ENCODE assay signal across 15 mouse cellular contexts in the genomic region with DNA sequence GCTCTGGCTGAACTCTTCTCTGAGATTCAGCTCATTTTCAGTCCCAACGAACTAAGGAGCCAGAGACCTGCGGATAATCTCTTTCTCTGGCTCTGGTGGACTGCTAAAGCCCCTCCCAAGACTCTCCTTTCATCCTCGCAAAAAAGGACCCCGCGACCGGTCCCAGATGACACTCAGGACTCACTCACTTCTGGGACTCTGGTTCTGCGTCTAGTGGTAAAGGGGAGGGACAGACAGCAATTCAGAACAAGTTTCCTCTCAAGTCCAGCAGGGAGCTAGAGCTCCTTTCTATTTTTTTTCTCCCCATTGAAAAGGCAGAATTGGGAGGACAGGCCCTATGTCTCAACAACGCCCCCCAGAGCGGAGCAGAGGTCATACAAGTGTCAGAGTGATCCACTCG. TPM values are rescaled to one million over a fixed set of nuclear protein-coding genes. Genes with fewer than 3 reads are reported as not detected.
DNase-seq lines count a peak whose midpoint lies in the region; ATAC-seq and TF ChIP-seq lines count a peak whose summit lies in the region.
"Had no signal": no experiment of that assay in that cellular context is flagged by ENCODE, and none has a peak within 500 bp of the region (broad histone marks: within the 10 kb centered on the region; RNA-seq: fewer than 3 reads in every experiment).

No protein-coding gene starts in this region.

- peak; percentile 24 for DNase-seq in kidney, adult 18-20 months
- no peak for DNase-seq in kidney, adult 2 months
- DNase-seq in limb, embryonic 11.5 days (ENCODE audit: low spot score), result peak; percentile 52
- DNase-seq in gastrocnemius, adult 18-20 months (ENCODE audit: low spot score), result no peak
- DNase-seq in adrenal gland, postnatal 4 days (ENCODE audit: low spot score in 2 of 2), result no peak
- DNase-seq: adrenal gland, postnatal 36 days; layer of hippocampus, postnatal 36 days; lung, postnatal 36 days had no signal

- no peaks in the 10 kb centered on the region for H3K4me1 ChIP-seq in kidney, adult 2 months (ENCODE audit: control insufficient read depth, insufficient read depth, low read length)
- peaks cover 63% of the 10 kb centered on the region for H3K4me1 ChIP-seq in forebrain, embryonic 13.5 days
- peaks cover 15% of the 10 kb centered on the region for H3K4me1 ChIP-seq in limb, embryonic 11.5 days (ENCODE audit: control insufficient read depth, insufficient read depth, low read length)
- peaks cover 41% of the 10 kb centered on the region for H3K4me1 ChIP-seq in neural tube, embryonic 15.5 days

- no peak overlapping the region for H3K4me3 ChIP-seq in kidney, adult 2 months (ENCODE audit: insufficient read depth, low read depth, low read length)
- peak overlapping the region; percentile 52 for H3K4me3 ChIP-seq in forebrain, embryonic 13.5 days
- no peak overlapping the region for H3K4me3 ChIP-seq in limb, embryonic 11.5 days (ENCODE audit: low read depth, low read length)
- no peak overlapping the region for H3K4me3 ChIP-seq in neural tube, embryonic 15.5 days (replicated peaks)

- ATAC-seq in forebrain, embryonic 13.5 days, result no peak
- ATAC-seq in limb, embryonic 11.5 days (ENCODE audit: insufficient number of reproducible peaks, low FRiP score, low TSS enrichment, low read depth), result no peak
- no peak for ATAC-seq in neural tube, embryonic 15.5 days (ENCODE audit: low FRiP score)
- ATAC-seq: liver, embryonic 12.5 days; Patski had no signal

- H3K27ac ChIP-seq in kidney, adult 2 months (ENCODE audit: insufficient read depth, low read depth, low read length), result no peak overlapping the region
- H3K27ac ChIP-seq in forebrain, embryonic 13.5 days, result peak overlapping the region; percentile 98
- H3K27ac ChIP-seq in limb, embryonic 11.5 days (replicated peaks; ENCODE audit: low read depth, low read length), result no peak overlapping the region
- no peak overlapping the region for H3K27ac ChIP-seq in neural tube, embryonic 15.5 days (replicated peaks)
- H3K27ac ChIP-seq: kidney, postnatal 0 days; liver, embryonic 12.5 days had no signal

- no peak for TF ChIP-seq POLR2A in kidney, adult 2 months (IDR thresholded peaks at IDR 0.05; ENCODE audit: low read depth, low read length)

- no peaks in the 10 kb centered on the region for H3K36me3 ChIP-seq in kidney, adult 2 months (ENCODE audit: control insufficient read depth, insufficient read depth, low read length)
- 0 out of 2 replicates have a peak, but pooled peaks cover 4% of the 10 kb centered on the region for H3K36me3 ChIP-seq in forebrain, embryonic 13.5 days (ENCODE audit: poor library complexity, severe bottlenecking)
- no peaks in the 10 kb centered on the region for H3K36me3 ChIP-seq in limb, embryonic 11.5 days (ENCODE audit: control insufficient read depth, insufficient read depth, low read length)
- H3K36me3 ChIP-seq in neural tube, embryonic 15.5 days, result no peaks in the 10 kb centered on the region
- H3K36me3 ChIP-seq: liver, embryonic 12.5 days had no signal

- WGBS in kidney, adult 2 months, result 4% methylated on average over 10 of the region's 10 CpGs
- WGBS in forebrain, embryonic 13.5 days, result 0% methylated on average over 10 of the region's 10 CpGs
- 1% methylated on average over 10 of the region's 10 CpGs for WGBS in limb, embryonic 11.5 days
- 0% methylated on average over 10 of the region's 10 CpGs for WGBS in neural tube, embryonic 15.5 days

- peaks cover 19% of the 10 kb centered on the region for H3K27me3 ChIP-seq in kidney, adult 2 months (replicated peaks; ENCODE audit: control insufficient read depth, insufficient read depth, low read length)
- H3K27me3 ChIP-seq in forebrain, embryonic 13.5 days, result peaks cover 84% of the 10 kb centered on the region
- H3K27me3 ChIP-seq in limb, embryonic 11.5 days (ENCODE audit: control insufficient read depth, insufficient read depth, low read length), result peaks cover 86% of the 10 kb centered on the region
- peaks cover 67% of the 10 kb centered on the region for H3K27me3 ChIP-seq in neural tube, embryonic 15.5 days (replicated peaks)

- peak overlapping the region; percentile 63; the same call in 1 of the 2 replicates for H3K9ac ChIP-seq in forebrain, embryonic 13.5 days
- no peak overlapping the region for H3K9ac ChIP-seq in limb, embryonic 11.5 days (ENCODE audit: low read length)
- no peak overlapping the region for H3K9ac ChIP-seq in neural tube, embryonic 15.5 days (replicated peaks)
- H3K9ac ChIP-seq: liver, embryonic 12.5 days had no signal

- TF ChIP-seq CTCF in kidney, adult 2 months (conservative IDR thresholded peaks at IDR 0.05; ENCODE audit: insufficient read depth, insufficient read length, low read depth, low read length), result no peak

- H3K9me3 ChIP-seq in forebrain, embryonic 13.5 days (replicated peaks), result no peaks in the 10 kb centered on the region
- H3K9me3 ChIP-seq in limb, embryonic 11.5 days (ENCODE audit: control insufficient read depth, low read length), result no peaks in the 10 kb centered on the region
- H3K9me3 ChIP-seq in neural tube, embryonic 15.5 days (replicated peaks), result no peaks in the 10 kb centered on the region
- H3K9me3 ChIP-seq: liver, embryonic 12.5 days had no signal

- peak overlapping the region; percentile 65 for H3K4me2 ChIP-seq in forebrain, embryonic 13.5 days
- H3K4me2 ChIP-seq in limb, embryonic 11.5 days (ENCODE audit: low read depth, severe bottlenecking), result no peak overlapping the region
- peak overlapping the region; percentile 98 for H3K4me2 ChIP-seq in neural tube, embryonic 15.5 days

RNA-seq across cellular contexts. Expression of a gene that starts 1.4 kb away (rescaled TPM):
- not detected in 2 replicates for polyA plus RNA-seq in kidney, adult 2 months (2012; rRNA removed)
- 122 and 153 TPM in 2 replicates for polyA plus RNA-seq in forebrain, embryonic 13.5 days (2015; fragmentation: Nextera tagmentation; extraction: Ambion mirVana)
- polyA plus RNA-seq in limb, embryonic 11.5 days (2014; fragmentation: Nextera tagmentation; extraction: Ambion mirVana), result not detected in 2 replicates
- 1.8 and 2.8 TPM in 2 replicates for polyA plus RNA-seq in neural tube, embryonic 15.5 days (2015; fragmentation: Nextera tagmentation; extraction: Ambion mirVana)
- not detected for total RNA-seq in gastrocnemius, adult 18-20 months (2021)
- not detected for total RNA-seq in adrenal gland, postnatal 4 days (2021)
- total RNA-seq: adrenal gland, postnatal 36 days; gastrocnemius, postnatal 4 days; heart, postnatal 25 days had no signal
- polyA plus RNA-seq: kidney, postnatal 0 days; liver, embryonic 12.5 days; Patski had no signal

Comparison
In these comparisons a context has a peak if more than half of its experiments do, and no peak if none do; other contexts are left out.
1. DNase-seq: peak in kidney, adult 18-20 months (single experiment) and limb, embryonic 11.5 days (single experiment); none in kidney, adult 2 months (single experiment), gastrocnemius, adult 18-20 months (single experiment) and adrenal gland, postnatal 4 days (0 of 2).
2. RNA of a gene that starts 1.4 kb away (polyA plus RNA-seq): 122 to 153 TPM in forebrain, embryonic 13.5 days; 1.8 to 2.8 TPM in neural tube, embryonic 15.5 days, not detected in kidney, adult 2 months and not detected in limb, embryonic 11.5 days; every median in the first group is over 10 times any median in the second.